Mouse (Mus musculus) embryo, embryonic 11.5 days (tissue): ENCODE data around the gene Hacd2.

Experiments used
- DNase-seq: peaks from one replicate; pipeline ENCODE4 v3.0.0-alpha.2; 2012; ENCODE audit warnings: low read depth, low spot score

The Hacd2 gene

DNA sequence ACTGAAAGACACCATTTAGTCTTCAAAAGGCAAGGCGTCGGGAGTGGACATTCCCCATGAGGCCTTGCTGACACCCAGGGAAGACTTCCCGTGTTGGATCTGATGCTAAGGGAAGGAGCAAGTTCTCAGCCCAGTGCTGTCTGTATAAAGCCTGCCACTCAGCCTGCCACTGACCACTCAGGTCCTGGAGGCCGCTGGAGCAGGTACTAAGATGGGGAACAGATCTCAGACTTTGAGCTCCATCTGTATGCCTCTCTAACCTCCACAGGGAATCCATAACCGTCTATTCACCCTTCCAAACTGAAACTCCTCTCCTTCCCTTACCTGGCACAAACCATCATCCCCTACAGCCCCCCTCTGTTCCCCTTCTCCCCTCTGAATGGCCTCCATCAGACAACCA, 91.3 kb downstream of the Hacd2 start:
- no peak for DNase-seq

DNA sequence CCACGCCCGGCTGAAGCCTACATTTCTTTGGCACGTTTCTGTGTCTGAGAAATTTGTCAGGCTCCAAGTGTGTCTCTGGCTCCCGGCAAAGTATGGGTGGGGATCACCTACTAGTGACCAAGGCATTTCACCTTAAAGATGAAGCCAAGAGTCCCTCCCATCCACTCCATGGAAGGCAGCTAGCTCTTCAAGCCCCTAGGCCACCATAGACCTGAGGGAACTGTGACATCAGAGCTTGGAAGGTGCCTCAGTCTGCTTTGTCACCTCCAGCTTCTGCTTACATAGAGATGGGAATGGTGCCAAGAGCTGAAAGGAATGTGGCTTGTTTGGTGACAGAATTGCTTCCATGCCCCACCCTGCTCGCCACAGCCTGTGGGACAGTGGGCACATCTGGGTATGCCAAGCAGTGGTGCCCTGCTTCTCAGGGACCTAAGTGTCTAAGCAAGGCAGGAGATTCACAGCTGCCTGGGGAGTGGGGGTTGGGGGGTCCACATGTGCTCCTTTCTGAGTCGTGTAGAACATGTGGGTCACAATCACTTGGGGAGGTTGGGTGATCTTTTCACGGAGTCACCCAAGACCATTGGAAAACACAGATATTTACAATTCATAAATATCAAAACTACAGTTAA, 94.2 kb downstream of the Hacd2 start:
- DNase-seq = no peak

DNA sequence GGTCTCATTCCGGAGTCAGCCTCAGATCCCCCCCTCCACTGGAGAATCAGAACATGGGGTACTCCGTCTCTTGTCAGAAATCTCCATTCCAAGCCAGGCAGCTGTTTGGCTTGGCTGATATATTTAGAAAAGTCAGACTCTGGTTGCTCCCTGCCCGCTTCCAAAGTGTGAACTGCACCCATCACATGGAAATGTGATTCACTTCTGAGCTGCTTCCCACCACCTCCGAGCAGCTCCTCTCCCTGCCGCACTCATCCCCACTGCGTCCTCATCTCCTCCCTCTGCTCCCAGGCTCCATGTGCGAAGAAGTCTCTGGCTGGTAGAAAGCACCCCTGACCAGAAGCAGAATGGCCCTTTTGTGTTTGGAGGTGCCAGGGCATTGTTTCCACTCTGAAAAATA, 95.2 kb downstream of the Hacd2 start:
- DNase-seq = no peak

DNA sequence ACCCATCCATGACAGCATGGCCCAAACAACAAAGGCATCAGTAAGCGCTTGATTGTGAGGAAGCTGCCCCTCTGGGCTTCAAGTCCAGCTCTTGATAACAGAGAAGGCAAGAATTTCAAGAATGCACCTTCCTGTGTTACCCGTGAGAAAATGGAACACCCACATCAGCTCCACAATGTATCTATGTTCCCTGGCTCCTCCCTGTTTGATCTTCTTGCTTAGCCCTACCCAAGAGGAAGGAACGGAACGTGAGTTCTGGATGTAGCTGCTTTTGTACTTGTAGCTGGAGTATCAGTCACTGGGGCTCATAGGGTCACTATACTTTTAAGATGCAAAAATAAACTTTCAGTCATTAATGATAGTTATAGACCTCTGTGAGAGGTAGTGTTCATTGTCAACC, 98.4 kb downstream of the Hacd2 start:
- no peak for DNase-seq

DNA sequence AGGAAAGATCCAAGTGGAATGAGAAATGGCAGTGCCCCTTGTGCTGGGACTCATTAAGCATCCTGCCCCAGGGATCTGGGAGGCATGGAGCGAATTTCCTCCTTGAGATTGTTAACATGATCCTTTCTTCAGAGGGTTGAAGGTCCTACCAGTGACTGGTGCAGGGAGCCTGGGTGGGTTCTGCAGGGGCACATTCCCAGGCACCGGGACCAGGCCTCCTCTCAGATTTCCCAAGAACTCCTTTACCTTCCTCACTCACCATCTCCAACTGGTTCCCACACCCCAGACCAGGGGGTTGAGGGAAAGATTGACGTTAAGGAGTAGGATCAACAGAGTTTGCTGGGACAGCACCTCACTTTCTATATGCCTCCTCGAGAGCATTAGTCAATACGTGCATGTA, 105.0 kb downstream of the Hacd2 start:
- no peak for DNase-seq

DNA sequence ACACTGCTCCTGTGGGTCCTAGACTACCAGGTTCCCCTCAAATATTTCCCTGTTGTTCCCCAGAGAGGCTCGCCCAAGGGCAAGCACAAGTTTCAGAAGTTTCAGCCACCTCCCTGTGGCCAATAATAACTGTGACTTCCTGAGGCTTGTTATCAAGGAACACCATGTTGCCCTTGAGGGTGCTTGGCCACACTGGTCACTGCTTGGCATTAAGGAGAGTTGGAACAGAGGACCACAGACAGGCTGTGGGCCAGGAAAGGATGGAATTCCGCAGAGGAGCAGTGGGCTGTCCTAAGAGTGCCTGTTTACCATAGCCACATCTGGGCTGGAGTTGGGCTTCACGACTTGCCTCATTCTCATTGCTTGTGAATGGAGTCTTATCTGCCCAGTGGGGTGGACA, 107.9 kb downstream of the Hacd2 start:
- DNase-seq = no peak

DNA sequence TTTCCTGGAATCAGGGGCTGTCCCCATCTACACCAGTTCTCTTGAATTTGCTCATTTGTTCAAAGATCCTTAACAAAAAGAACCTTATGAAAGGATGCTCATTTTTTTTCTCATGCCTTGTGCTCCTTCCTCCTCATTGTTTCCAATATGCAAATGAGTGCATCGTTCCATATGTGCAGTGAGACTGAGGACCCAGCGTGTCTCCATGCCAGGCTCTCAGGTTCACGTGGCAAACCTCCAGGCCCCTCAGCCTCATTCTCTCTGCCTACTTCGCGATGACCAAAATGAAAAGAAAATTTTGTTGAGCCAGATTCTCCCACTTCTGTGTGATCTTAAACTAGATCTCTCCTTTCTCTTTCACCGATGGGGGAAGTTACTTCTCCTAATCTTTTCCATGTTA, 117.2 kb downstream of the Hacd2 start:
- DNase-seq = no peak

DNA sequence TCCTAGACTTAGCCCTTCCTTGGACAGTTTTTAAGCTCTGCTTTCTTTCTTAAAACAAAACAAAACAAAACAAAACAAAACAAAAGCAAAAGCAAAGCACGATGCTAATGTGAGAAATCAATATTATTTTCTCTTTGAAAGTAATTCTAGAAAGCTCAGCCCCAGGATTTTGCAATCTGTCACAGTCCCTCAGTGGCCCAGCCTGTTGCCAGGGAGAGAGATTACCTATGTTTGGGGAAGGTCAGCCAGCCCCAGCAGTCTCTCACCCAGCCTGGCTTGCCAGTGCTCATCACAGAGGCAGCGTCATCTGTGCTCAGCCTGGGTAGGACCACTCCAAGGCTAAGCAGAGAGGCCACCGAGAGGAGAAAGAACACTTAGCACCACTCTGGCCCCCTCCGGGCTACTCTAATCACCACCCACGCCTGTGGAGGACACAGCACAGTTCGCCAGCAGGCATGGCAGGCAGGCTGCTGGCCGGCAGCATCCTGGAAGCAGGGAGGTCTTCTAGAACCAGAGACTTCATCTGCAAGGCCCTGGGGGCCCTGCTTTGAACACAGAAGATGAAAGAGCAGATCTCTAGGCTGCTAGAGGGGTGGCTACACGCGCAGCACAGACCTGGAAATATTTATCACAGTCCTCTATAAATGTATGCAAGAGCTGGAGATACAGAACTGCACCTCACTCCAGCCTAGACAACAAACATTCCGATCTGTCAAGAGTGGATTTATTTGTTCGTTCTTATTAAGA, 117.8 kb downstream of the Hacd2 start:
- no peak for DNase-seq

DNA sequence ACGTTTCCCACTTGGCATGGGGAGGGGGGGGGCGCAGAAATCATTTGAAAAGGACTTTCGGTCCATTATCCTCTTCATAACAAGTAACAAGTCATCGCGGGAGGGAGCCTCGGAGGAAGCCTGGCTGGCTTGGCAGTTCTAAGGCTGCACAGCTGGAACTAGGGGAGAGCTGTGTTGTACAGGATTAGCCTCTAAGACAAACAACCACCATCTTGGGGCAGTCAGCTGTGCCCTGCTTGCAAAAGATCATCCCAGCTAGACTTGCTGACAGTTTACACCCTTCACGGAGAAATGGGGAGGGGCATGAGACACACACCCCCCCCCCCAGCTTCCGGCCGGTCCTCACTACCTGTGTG, 118.4 kb downstream of the Hacd2 start:
- no peak for DNase-seq

DNA sequence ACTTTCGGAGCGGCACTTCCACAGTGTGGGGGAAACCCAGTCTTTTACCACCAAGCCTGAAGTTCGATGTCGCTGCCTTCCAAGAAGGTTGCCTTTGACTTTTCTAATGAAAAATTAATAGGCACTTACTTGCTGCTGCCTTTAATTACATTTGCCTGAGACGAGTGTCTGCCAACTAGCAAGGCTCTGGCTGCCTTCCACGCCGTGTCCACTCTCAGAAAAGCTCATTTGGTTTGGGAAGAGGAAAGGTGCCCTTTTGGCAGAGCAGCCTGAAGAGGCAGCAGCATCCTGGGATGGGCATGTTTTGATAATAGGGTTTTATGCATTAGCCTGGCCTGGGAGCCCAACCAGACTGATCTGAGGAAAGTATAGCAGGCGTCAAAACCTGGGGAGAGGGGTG, 119.6 kb downstream of the Hacd2 start:
- no peak for DNase-seq

DNA sequence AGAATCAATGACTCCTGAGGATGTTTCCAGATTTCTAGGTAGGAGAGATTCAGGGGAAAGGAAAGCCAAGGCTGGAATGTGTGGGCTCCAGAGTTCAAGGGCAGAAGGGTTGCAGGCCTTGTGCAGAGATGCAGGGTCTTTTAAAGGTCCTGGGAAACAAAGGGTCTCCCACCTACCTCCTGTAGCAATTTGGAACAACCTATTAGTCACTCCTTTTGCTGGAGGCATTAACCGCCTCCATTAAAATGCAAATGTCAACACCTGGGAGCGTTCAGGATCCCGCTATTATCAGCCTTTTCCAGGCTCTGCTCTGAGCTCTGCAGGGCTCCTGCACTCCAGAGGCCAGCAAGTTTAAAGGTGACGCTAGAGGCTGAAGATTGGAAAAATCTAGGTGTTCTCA, 123.9 kb downstream of the Hacd2 start:
- DNase-seq = no peak

DNA sequence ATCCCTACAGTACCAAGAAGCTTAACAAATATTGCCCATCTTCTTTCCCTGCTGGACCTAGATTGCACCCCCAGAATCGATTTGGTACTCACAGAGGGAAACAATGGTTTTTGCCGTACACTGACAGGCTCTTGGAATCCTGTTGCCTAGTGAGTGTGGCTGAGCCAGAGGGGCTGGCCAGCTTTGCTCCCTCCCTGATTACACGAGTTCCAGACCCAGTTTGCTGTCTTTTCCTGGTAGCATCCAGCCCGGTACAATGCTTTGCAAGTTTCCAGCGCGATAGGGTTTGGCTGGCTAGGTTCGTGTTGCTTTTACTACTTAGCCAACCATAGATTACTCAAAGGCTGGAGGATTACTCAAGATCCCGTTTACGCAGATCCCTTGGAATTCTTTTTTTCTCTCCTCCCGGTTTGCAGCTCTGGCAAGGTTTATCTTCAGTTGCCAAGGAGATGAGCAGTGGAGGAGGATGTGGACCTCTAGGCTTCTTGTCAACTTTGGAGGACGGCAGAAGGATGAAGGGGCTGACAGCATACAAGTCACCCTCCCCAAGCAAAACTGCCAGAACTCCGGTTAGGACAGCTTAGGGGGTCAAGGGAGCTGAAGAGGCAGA, 131.0 kb downstream of the Hacd2 start:
- no peak for DNase-seq

DNA sequence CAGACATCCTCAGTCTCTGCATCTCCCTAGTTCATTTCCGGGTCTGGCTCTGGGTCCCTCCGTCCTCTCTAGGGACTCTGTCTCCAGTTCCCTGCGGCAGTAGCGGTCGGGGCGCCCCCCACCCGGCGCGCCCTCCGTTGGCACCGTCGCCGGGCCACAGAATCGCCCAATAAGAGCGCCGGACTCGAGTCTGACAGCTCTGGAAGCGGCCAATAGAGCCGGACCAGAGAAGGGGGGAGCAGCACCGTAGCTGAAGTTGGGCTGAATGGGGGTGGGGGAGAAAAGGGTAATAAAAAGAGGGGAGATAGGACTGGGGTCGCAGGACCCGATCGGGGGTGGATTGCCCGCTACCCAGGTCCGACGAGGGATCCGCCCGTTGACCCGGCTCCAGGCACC, 132.0 kb downstream of the Hacd2 start:
- no peak for DNase-seq

DNA sequence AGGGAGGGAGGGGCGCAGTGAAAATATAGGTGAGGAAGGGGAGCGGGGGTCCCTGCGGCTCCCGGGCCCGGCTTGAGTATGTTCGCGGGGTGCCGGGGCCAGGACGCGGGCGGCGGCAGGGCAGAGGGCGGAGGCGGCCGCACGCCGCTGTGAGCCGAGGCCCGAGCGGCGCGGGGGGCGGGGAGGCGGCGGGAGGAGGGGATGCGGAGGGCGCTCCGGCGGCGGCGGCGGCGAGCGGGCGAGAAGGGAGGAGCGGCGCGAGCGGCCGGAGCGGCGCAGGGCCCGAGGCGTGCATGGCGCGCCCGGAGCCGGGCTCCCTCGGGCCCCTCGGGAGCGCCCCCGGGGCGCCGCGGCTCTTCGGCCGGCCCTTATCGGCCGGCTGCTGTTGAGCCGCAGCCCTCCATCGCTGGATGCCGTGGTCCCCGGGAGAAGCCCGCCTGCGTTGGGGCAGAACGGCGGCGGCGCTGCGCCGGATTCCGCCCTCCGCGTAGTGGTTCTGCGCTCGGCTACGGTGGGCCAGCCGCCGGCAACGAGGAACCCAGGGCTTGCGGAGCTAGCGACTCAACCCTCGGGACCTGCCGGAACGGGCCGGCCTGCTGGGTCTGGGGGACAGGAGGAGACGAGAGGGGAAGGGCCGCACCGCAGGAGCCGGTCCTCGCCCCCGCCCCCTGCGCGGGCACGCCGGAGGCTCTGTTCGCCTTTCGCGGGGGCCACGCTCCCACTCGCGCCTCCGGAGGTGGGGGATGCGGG, 132.6 kb downstream of the Hacd2 start, which contains the start of gene Adcy5:
Adcy5 (plus strand) TSS at position 237 of the 750 bp plus-strand sequence.
- DNase-seq = no peak

DNA sequence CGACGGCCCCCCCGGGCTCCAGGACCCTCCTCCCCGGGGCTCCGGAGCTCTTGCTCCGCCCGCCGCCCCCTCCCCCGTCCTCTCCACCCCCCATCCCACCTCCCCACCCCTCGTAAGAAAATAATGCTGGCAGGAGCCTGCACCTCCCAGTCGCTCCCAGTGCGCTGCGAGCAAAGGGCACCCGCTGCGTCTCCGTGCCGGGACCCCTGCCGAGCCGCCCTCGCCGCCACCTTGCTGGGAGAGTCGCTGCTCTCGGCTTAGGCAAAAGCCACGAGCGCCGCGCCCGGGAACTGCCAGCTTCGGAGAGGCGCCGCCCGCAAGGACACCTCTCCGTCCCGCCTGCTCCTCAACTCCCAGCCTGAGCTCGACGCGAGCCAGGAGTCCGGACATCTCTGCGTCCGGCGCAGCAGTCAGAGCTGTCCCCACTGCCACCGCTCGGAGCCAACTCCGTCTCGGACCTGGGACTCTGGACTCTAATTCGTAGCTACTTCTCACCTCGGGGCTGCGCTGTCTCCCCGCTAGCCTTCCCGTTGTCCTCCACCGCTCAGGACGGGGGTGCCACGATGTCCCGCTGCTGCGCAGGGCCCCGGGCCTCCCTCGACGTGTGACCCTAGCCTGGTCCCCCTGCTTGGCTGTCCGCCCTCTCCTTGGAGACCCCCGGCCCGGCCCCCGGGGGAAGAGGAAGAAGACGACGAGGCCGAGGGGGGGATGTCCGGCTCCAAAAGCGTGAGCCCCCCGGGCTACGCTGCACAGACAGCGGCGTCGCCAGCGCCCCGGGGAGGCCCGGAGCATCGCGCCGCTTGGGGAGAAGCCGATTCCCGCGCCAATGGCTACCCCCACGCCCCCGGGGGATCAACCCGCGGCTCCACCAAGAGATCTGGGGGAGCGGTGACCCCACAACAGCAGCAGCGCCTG, 133.4 kb downstream of the Hacd2 start:
- DNase-seq = no peak

DNA sequence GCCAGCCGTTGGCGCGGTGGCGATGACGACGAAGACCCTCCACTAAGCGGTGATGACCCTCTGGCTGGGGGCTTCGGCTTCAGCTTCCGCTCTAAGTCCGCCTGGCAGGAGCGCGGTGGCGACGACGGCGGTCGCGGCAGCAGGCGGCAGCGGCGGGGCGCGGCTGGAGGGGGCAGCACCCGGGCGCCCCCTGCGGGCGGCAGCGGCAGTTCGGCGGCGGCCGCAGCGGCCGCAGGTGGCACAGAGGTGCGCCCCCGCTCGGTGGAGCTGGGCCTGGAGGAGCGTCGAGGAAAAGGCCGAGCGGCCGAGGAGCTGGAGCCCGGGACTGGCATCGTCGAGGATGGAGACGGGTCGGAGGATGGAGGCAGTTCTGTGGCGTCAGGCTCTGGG, 134.1 kb downstream of the Hacd2 start:
- DNase-seq = no peak

DNA sequence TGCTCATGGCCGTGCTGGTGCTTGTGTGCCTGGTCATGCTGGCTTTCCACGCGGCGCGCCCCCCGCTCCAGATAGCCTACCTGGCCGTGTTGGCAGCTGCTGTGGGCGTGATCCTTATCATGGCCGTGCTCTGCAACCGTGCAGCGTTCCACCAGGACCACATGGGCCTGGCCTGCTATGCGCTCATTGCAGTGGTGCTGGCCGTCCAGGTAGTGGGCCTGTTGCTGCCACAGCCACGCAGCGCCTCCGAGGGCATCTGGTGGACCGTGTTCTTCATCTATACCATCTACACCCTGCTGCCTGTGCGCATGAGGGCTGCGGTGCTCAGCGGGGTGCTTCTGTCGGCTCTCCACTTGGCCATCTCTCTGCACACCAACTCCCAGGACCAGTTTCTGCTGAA, 134.6 kb downstream of the Hacd2 start:
- DNase-seq = no peak
